Mouse (Mus musculus) embryonic facial prominence, embryonic 14.5 days (tissue): ENCODE measurements around the gene Ptgr2. TPM values are rescaled to one million over a fixed set of nuclear protein-coding genes. Genes with fewer than 3 reads are reported as not detected.

Experiments used
- ATAC-seq: fragments of 200-750 bp; cut with Nextera tagmentation; 2 replicates; pipeline ENCODE4 v1.8.0; 2017; ENCODE audit warnings: low read depth, moderate number of reproducible peaks, moderate TSS enrichment
- DNase-seq: peaks from one replicate; pipeline ENCODE4 v3.0.0-alpha.2; 2015; ENCODE audit warnings: low spot score
- H3K27ac ChIP-seq: fragments of 300-500 bp; sonication (generic); replicated peaks from 2 replicates; pipeline ENCODE4 v1.5.1; 2014; ENCODE audit warnings: low read depth, mild to moderate bottlenecking, low read length, moderate library complexity
- H3K27me3 ChIP-seq: fragments of 300-500 bp; sonication (generic); replicated peaks from 2 replicates; pipeline ENCODE4 v1.6.1; 2014; ENCODE audit warnings: low read length; ENCODE audit not compliant: control insufficient read depth, insufficient read depth
- H3K36me3 ChIP-seq: fragments of 300-500 bp; sonication (generic); 2 replicates; pipeline ENCODE4 v1.6.1; 2014; ENCODE audit warnings: low read length, mixed read lengths; ENCODE audit not compliant: control insufficient read depth, insufficient read depth
- H3K4me1 ChIP-seq: fragments of 300-500 bp; sonication (generic); 2 replicates; pipeline ENCODE4 v1.6.1; 2014; ENCODE audit warnings: antibody characterized with exemption, low read length; ENCODE audit not compliant: control insufficient read depth, insufficient read depth
- H3K4me2 ChIP-seq: fragments of 300-500 bp; sonication (generic); 2 replicates; pipeline ENCODE4 v1.6.1; 2014; ENCODE audit warnings: low read depth, mild to moderate bottlenecking, low read length, moderate library complexity, mixed read lengths
- H3K4me3 ChIP-seq: fragments of 300-500 bp; sonication (generic); 2 replicates; pipeline ENCODE4 v1.5.1; 2014; ENCODE audit warnings: low read depth, mild to moderate bottlenecking, low read length
- H3K9ac ChIP-seq: fragments of 300-500 bp; sonication (generic); 2 replicates; pipeline ENCODE4 v1.6.1; 2014; ENCODE audit warnings: low read depth, mild to moderate bottlenecking, low read length, moderate library complexity, mixed read lengths
- H3K9me3 ChIP-seq: fragments of 300-500 bp; sonication (generic); 2 replicates; pipeline ENCODE4 v1.6.1; 2016; ENCODE audit warnings: low read length; ENCODE audit not compliant: control insufficient read depth
- WGBS: fragments of 180-500 bp; shearing (Covaris S2); extraction: QIAGEN DNeasy Blood & Tissue Kit; methylation state at CpG from one replicate; pipeline ENCODE4 v1.1.7; 2014; 5-methylcytosine and 5-hydroxymethylcytosine counted together
- polyA plus RNA-seq: library from polyadenylated mRNA; unstranded; fragments of >200 nt; fragmentation: Nextera tagmentation; extraction: Ambion mirVana; gene quantifications from 2 replicates; pipeline ENCODE4 v1.2.1, GENCODE M21; 2014

Gene Ptgr2
- polyA plus RNA-seq, 1 experiment from 2014 or later: 22.5 TPM

DNA sequence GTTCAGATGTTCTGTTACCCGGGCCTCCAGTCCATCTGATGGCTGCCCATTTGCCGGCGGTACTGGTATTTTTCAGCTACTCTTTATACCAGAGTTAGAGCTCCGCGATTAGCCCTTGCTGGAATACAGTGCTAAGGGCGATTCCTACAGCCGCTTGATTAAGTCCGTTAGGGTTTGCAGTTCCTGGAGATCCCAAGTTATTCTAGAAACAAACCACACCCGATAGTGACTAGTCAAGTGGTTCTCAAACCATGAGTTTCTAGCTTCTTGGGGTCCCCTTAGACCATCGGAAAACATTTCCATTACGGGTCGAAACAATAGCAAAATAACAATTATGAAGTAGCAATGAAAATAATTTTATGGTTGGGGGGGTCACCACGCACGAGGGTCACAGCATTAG is 641 bp upstream of the Ptgr2 start:
- ATAC-seq: no peak
- 77% methylated on average over 14 of the region's 14 CpGs for WGBS
- no peaks in the 10 kb centered on the region for H3K4me1 ChIP-seq
- H3K9me3 ChIP-seq: no peaks in the 10 kb centered on the region
- no peaks in the 10 kb centered on the region for H3K27me3 ChIP-seq
- peak overlapping the region; percentile 62; the same call in 1 of the 2 replicates for H3K9ac ChIP-seq
- no peak for DNase-seq
- peak overlapping the region; percentile 70 for H3K4me2 ChIP-seq
- no peaks in the 10 kb centered on the region for H3K36me3 ChIP-seq
- H3K4me3 ChIP-seq: peak overlapping the region; percentile 54
- H3K27ac ChIP-seq: no peak overlapping the region

DNA sequence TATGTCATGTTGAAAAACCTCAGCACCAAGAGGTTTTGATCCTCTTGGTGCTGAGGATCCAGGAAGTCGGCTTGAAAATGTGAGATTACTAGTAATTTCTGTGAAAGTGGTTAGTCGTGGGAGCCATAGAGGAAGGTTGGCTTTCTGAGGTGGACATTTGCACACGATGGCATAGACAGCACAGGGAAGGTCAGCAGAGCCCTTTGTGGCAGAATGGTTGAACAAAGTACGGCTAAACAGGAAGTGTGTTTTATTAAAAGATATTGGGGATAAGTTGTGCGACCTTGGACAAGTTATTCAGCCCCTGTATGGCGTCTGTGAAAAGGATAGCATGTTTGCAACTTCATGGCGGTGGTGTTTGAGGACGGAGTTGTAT is 549 bp downstream of the Ptgr2 start:
- Histone ChIP-seq H3K9me3 (no peaks in the 10 kb centered on the region), H3K4me3 (peak overlapping the region; percentile 54), H3K27me3 (no peaks in the 10 kb centered on the region), H3K4me2 (peak overlapping the region; percentile 70), H3K4me1 (no peaks in the 10 kb centered on the region), H3K9ac (peak overlapping the region; percentile 62), H3K36me3 (no peaks in the 10 kb centered on the region), H3K27ac (no peak overlapping the region)
- DNase-seq (no peak), ATAC-seq (no peak)
- WGBS: 39% methylated on average over 8 of the region's 8 CpGs

DNA sequence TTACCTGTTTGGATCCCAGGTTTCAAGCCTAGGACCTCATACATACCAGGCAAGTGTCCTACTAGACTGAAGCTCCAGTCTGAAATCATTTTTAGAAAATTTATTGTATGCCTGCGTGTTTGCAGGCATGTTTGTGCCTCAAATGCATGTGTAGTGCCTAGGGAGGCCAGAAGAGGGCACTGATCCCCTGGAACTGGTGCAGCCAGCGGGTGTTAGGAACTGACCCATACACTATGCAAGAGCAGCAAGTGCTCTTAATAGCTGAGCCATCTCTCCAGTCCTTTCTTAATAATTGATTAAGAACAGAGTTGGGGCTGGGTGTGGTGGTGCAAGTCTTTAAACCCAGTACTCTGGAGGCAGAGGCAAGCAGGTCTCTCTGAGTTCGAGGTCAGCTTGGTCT is 3.4 kb downstream of the Ptgr2 start:
- Histone ChIP-seq H3K27me3 (no peaks in the 10 kb centered on the region), H3K27ac (no peak overlapping the region), H3K4me3 (no peak overlapping the region), H3K4me2 (no peak overlapping the region), H3K36me3 (peaks cover 4% of the 10 kb centered on the region; the same call in 1 of the 2 replicates), H3K4me1 (no peaks in the 10 kb centered on the region), H3K9ac (no peak overlapping the region), H3K9me3 (no peaks in the 10 kb centered on the region)
- ATAC-seq: no peak
- 51% methylated on average over 3 of the region's 3 CpGs for WGBS
- DNase-seq: no peak

DNA sequence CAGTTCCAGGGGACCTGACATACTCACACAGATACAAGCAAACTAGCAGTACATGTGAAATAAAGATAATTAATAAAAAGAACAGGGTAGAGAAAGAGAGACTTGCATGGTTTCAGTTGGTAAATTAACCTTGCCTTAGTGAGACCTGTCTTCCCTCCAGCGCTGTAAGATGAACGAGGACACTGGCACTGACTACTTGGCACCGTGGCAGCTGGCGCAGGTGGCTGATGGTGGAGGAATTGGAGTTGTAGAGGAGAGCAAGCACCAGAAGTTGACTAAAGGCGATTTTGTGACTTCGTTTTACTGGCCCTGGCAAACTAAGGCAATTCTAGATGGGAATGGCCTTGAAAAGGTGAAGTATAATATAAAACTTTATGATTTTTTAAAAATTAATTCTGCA is 12.8 kb downstream of the Ptgr2 start:
- Histone ChIP-seq H3K27ac (no peak overlapping the region), H3K4me1 (no peaks in the 10 kb centered on the region), H3K36me3 (peaks cover 18% of the 10 kb centered on the region; the same call in 1 of the 2 replicates), H3K27me3 (no peaks in the 10 kb centered on the region), H3K9me3 (no peaks in the 10 kb centered on the region), H3K4me3 (no peak overlapping the region), H3K9ac (no peak overlapping the region), H3K4me2 (no peak overlapping the region)
- DNase-seq: no peak
- ATAC-seq: no peak
- WGBS: 89% methylated on average over 6 of the region's 6 CpGs

DNA sequence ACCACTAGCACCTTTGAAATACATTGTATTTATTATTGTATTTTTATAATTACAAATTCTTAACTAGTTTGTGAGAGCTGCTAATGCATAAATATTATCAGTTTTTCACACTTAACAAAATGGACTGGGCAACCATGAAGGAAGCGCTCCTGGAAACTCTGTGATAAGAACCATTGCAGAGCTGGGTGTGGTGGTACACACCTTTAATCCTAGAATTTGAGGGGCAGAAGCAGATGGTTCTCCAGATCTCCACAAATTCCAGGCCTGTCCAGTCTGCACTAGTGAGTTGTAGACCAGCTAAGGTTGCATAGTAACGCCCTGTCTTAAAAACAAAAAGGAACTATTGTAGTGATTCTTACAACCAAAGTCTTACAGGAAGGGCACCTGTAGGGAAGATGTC is 14.2 kb downstream of the Ptgr2 start:
- no peaks in the 10 kb centered on the region for H3K4me1 ChIP-seq
- H3K27me3 ChIP-seq: no peaks in the 10 kb centered on the region
- 95% methylated on average over 2 of the region's 2 CpGs for WGBS
- H3K36me3 ChIP-seq: 0 out of 2 replicates have a peak, but pooled peaks cover 11% of the 10 kb centered on the region
- no peak overlapping the region for H3K4me2 ChIP-seq
- no peak for DNase-seq
- H3K9me3 ChIP-seq: no peaks in the 10 kb centered on the region
- no peak for ATAC-seq
- H3K4me3 ChIP-seq: no peak overlapping the region
- H3K9ac ChIP-seq: no peak overlapping the region
- H3K27ac ChIP-seq: no peak overlapping the region

DNA sequence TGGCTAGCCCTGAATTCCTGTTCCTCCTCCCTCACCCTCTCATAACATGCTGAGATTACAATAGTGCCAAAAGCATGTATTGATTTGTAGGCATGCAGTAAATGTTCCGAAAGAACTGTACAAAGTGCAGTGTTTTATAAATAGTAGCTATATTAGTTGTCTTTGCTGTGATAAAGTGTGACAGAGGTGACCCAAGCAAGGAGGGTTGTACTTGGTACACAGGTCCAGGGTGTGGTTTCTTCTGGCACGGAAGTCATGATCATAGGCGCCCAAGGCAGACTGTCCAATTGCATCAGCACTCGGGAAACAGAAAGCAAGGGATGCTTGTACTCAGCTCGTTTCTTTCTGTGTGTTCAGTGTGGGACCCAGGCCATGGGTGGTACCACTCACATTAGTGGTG is 19.1 kb downstream of the Ptgr2 start:
- Histone ChIP-seq H3K27ac (no peak overlapping the region), H3K27me3 (no peaks in the 10 kb centered on the region), H3K4me1 (no peaks in the 10 kb centered on the region), H3K9me3 (no peaks in the 10 kb centered on the region), H3K4me3 (no peak overlapping the region), H3K9ac (no peak overlapping the region), H3K36me3 (no peaks in the 10 kb centered on the region), H3K4me2 (no peak overlapping the region)
- WGBS: 83% methylated on average over 5 of the region's 5 CpGs
- ATAC-seq (no peak), DNase-seq (no peak)

DNA sequence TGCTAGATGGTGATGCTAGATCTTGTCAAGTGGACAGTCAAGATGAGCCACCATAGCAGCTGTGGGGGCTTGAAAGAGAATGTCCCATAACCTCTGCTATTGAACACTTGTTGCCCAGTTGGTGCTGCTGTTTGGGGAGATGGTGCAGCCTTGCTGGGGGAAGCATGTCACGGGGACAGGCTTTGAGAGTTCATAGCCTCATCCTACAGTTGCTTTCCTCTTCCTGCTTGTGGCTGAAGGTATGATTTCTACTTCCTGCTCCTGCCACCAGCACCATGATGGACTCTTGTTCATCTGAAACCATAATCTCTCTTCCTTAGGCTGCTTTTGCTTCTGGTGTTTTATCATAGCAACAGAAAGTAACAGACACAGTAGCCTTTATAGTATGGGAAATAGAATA is 19.5 kb downstream of the Ptgr2 start:
- ATAC-seq: no peak

DNA sequence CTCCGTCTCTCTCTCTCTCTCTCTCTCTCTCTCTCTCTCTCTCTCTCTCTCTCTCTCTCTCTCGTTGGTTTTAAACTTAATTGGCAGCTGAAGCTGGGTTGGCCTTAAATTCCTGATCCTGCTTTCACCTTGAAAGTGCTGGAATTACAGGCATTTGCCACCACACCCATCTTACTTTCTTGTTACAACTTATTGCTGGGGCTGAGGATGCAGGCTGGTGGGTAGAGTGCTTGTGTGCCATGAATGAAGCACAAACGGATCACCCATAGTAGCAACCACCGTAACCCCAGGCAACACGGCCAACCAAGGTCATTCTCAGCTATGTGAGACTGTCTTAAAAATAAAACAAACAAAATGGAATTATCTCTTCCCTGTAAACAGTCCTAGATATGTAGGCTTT is 26.3 kb downstream of the Ptgr2 start:
- Histone ChIP-seq H3K4me2 (no peak overlapping the region), H3K27me3 (no peaks in the 10 kb centered on the region), H3K36me3 (no peaks in the 10 kb centered on the region), H3K9me3 (no peaks in the 10 kb centered on the region), H3K4me3 (no peak overlapping the region), H3K27ac (no peak overlapping the region), H3K9ac (no peak overlapping the region), H3K4me1 (peaks cover 6% of the 10 kb centered on the region; the same call in 1 of the 2 replicates)
- ATAC-seq: no peak
- DNase-seq: no peak
- 58% methylated on average over 4 of the region's 5 CpGs for WGBS

More for the DNA sequence above, 19.5 kb downstream of the Ptgr2 start:
- no peaks in the 10 kb centered on the region for H3K36me3 ChIP-seq
- no peak overlapping the region for H3K9ac ChIP-seq
- DNase-seq: no peak
- no peaks in the 10 kb centered on the region for H3K27me3 ChIP-seq
- H3K4me2 ChIP-seq: no peak overlapping the region
- H3K9me3 ChIP-seq: no peaks in the 10 kb centered on the region
- H3K4me3 ChIP-seq: no peak overlapping the region
- 58% methylated on average over 1 of the region's 1 CpGs for WGBS
- no peaks in the 10 kb centered on the region for H3K4me1 ChIP-seq
- no peak overlapping the region for H3K27ac ChIP-seq

DNA sequence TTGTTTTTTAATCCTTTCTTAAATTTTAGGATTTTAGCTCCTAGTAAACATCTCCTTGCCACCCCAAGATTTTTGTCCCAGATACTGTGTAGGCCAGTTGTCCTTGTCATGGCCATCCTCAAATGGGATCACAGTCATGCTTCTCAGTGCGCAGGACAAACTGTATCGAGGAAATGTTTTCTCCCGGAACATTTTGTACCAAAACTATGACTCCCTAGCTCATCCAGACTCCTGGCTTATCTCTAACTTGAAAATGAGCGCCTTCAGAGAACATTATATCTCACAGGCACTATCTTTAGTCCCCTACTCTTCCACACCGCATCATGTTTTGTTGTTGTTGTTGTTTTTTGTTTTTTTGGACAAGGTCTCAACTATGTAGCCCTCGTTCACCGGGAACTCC is 31.0 kb downstream of the Ptgr2 start:
- H3K4me2 ChIP-seq: peak overlapping the region; percentile 87
- no peaks in the 10 kb centered on the region for H3K9me3 ChIP-seq
- H3K4me3 ChIP-seq: peak overlapping the region; percentile 98
- WGBS: 28% methylated on average over 7 of the region's 7 CpGs
- peak overlapping the region; percentile 98 for H3K9ac ChIP-seq
- peak overlapping the region; percentile 94 for H3K27ac ChIP-seq
- H3K4me1 ChIP-seq: peaks cover 13% of the 10 kb centered on the region
- H3K27me3 ChIP-seq: no peaks in the 10 kb centered on the region
- ATAC-seq (no peak), DNase-seq (no peak)
- H3K36me3 ChIP-seq: no peaks in the 10 kb centered on the region
